Mouse (Mus musculus) common myeloid progenitor, adult 5-6 weeks (primary cell): ENCODE results near the gene Morc2b. TPM values are rescaled to one million over a fixed set of nuclear protein-coding genes. Genes with fewer than 3 reads are reported as not detected.
"Not testable (repeated sequence)": the region's sequence is repeated elsewhere in the genome, so short reads cannot be mapped to it uniquely, and the experiment has no call there.

Experiments
- ATAC-seq: replicated peaks from 2 replicates; pipeline ENCODE4 v1.8.0; 2016; ENCODE audit warnings: low read depth, mild to moderate bottlenecking, moderate TSS enrichment, inconsistent platforms; ENCODE audit not compliant: poor library complexity, severe bottlenecking
- total RNA-seq: library from RNA; stranded (forward); fragments of 200-1000, 187-1606 nt; gene quantifications from 2 replicates; pipeline ENCODE4 v1.2.3, GENCODE M21; 2017

The Morc2b gene
- total RNA-seq = not detected in 2 replicates

DNA sequence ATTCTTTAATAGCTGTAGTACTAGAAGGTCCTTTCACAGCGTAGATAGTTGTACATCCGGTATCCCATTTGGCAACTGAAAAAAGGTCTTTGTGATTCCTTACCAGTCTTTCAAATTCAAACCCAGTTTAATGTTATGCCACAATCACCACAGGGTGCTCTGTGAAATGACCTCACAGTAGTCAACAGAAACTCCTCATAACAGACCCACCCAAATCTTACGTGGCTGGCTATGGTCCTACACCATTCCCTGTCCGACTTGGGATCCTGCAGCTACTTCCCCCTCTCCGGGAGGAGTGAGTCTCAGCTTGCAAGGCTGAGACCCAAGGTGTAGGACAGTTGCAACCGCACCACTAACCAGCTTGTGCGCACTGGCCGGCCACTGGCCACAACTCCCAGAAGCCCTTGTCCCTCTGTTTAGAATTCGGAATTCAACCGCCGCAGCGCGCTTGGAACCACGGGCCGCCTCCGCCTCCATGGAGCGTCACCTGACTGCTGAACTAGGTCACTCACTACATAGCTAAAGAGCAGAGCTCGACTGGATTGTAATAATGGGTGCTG is at the start of gene Morc2b:
Gene Morc2b, minus strand, starts transcription at position 423 of the 560 bp plus-strand sequence.
- no peak for ATAC-seq

DNA sequence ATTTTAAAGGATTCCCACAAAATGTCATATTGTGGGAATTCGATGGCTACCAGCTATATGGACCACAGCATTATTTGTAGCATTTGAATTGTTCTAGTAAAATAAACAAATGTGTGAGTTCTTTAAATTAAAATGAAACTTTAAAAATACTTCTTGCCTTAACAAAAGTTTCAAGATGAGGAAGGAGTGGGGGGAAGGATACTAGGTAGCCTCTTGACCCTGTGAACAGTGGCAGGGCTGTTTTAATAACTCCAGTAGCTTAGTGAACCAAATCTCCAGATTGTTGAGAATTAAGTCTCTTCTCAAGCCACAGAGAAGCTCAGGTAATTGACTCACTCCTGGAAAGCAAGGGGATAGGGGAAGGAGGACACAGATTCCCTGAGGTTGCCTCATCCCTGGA is 28.7 kb upstream of the Morc2b start, which contains the start of gene Olfr55:
Gene Olfr55, plus strand, starts transcription at position 301 of the 400 bp plus-strand sequence.
- ATAC-seq = not testable (repeated sequence)

DNA sequence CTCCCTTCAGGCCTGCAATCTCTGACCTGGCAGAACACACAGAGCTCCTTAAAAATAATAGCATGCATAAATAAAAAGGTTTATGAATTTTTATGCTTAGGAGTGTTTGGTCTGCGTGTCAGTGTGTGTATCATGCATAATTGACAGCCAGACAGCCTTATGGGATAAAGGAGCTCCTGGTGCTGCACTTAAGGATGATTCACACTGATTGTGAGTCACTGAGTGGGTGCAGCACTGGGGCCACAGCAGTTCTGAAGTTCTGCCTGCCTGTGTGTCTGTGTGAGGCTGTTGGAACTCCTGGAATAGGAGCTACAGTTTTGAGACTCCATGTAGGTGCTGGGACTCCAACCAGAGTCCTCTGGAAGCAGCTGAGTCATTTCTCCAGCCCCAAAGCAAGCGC is 13.2 kb downstream of the Morc2b start:
- no peak for ATAC-seq

DNA sequence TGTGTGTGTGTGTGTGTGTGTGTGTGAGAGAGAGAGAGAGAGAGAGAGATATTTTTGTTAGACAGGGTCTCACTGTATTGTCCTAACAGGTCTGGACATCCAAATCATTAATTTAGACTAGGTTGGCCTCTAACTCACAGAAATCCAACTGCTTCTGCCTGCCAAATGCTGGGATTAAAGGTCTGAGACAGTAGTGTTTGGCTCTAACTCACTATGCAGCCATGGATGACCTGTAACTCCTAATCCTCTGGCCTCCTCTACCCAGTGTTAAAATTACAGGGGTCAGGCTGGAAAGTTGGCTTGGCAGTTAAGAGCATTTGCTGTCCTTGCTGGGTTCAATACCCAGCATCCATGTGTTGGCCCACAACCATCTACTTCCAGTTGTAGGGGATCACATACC is 14.9 kb downstream of the Morc2b start:
- ATAC-seq = no peak

DNA sequence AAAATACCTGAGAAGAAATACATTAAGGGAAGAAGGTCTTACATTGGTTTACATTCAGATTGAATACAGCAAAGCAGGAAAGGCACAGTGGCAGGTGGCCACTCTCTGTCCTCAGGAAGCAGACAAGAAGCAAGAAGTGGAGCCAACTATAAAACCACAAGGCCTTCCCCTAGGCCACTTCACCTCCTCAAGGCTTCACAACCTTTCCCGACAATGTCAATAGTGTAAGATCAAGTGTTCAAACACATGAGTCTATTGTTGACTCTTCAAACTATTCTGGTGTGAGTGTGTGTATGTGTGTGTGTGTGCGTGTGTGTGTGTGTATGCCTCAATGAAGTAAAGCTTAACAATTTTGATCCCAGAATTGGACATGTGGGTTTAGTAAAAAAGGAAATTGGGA is 42.1 kb downstream of the Morc2b start:
- no peak for ATAC-seq

DNA sequence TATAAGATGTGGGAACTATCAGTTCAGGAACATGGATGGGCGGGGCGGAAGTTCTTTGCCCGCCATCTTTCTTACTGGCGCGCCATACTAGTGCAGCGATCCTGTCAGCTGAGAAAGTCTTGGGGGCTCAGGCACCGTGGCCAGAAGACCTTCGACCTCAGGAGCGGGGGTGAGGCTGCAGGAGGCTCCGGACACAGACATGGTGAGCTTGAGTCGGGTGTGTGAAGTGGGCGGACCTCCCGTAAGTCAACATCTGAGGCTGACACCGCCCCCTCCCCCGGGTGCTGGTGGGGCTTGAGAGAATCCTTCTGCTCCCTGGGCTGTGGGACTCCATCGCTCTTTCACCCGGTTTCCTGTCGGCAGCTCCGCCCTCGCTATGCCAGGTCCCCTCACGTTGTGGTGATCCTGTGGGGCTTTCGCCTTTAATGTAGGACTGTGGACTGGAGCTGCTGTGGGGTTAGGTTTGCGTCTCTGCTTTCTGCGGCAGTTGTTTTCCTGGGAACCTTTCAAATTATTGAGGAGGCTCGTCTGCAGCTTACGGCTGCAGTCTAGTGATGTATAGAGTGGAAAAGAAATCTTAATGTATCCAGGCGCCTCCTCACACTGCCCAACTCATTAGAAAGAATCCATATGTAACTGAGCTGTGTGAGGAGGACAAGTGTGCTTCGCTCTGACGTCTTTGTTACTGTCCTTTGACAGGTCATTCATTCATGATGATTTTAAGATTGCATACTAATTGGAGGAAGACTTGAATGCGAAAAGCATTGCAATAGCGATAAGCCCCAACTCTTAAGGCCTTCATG is 46.9 kb downstream of the Morc2b start:
- ATAC-seq = peak; percentile 68

DNA sequence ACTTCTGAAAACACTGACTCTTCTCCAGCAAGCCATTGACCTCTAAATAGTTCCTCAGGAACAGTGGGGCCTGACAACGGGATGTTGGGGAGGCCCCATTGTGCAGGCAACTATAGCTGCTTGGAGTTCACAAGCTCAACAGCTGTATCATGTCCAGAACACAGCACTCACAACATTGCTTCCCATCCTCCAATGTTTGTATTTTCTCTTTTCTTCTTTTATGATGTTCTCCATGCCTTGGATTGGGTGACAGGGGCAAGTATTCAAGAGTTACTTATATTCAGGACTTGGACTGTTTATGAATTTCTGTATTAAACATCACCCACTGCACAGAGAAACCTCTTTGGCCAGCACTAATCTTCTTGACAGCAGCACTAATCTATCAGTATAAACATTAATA is 47.9 kb downstream of the Morc2b start:
- ATAC-seq = no peak

DNA sequence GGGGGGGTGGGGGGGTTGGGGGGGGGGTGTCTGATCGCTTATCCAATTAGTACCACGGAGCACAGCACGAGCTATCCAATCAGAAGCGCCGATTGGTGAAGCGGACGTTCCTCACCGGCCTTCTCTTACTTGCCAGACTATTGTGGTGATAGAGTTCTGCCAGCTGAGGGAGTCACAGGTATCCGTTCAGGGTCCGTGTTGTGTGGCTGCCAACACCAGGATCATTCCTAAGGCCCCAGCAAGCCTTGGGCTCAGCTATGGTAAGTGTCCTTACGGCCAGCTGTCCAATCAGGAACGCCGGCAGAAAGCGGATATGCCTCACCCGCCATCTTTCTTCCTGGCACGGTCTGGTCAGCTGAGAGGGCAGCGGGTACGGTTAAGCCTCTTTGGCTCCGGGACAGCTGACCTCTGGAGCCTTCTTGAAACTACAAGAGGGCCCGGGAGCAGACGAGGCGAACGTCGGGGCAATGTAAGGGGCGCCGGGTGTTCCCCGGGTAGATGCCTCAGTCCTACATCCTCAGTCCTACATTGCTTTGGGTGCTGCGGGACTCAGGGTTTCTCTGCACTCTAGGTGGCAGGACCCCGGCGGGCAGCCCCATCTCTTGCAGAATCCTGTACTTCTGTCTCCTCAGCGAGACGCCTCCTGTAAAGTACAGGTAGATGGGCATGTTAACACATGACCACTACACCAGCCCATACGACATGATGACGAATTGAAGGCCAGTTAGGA is 50.1 kb downstream of the Morc2b start, which contains the start of gene Zfp563:
Gene Zfp563, plus strand, starts transcription at position 91 of the 730 bp plus-strand sequence.
- ATAC-seq = peak; percentile 88

DNA sequence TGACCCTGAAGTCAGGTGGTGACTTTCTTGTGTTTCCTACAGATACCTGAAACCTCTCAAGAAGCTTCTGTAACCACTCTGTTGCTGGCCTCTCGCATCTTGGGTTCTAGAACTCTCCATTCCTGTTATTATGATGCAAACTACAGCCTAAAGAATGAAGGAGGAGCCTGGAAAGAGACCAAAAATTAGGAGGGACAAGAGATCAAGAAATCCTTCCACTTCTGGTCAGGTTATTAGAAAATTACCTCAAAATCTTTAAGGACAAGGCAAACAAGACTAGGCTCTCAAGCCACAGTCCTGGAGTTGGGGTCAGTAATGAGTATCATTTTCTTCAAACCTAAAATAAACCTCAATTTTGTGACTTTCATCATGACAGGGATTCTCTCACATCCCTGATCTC is 71.5 kb downstream of the Morc2b start, which contains the start of gene 4921501E09Rik:
Gene 4921501E09Rik, minus strand, starts transcription at position 101 of the 400 bp plus-strand sequence.
- no peak for ATAC-seq

Other genes starting within 250 kb of the Morc2b start
- 2.5 and 7.3 TPM in 2 replicates for gene Zfp870, start 248.0 kb downstream of the Morc2b start, total RNA-seq
- gene Cyp4f14, start 222.3 kb downstream of the Morc2b start, total RNA-seq = not detected in 2 replicates
- 8.2 and 10.7 TPM in 2 replicates for gene Cyp4f13, start 192.3 kb downstream of the Morc2b start, total RNA-seq
- 16.7 and 18.8 TPM in 2 replicates for gene Zfp472, start 173.9 kb downstream of the Morc2b start, total RNA-seq
- gene Zfp952, start 146.6 kb downstream of the Morc2b start, total RNA-seq = 6.2 and 10.3 TPM in 2 replicates
- gene Zfp763, start 106.3 kb downstream of the Morc2b start, total RNA-seq = 9.9 and 16.0 TPM in 2 replicates
- gene 4921501E09Rik, start 71.6 kb downstream of the Morc2b start, total RNA-seq = not detected in 2 replicates
- 7.5 and 9.3 TPM in 2 replicates for gene Zfp563, start 50.4 kb downstream of the Morc2b start, total RNA-seq
- not detected in 2 replicates for gene Olfr55, start 28.8 kb upstream of the Morc2b start, total RNA-seq
- gene Olfr239, start 51.6 kb upstream of the Morc2b start, total RNA-seq = not detected in 2 replicates
- gene Olfr1564, start 82.0 kb upstream of the Morc2b start, total RNA-seq = not detected in 2 replicates
- 15.3 and 18.6 TPM in 2 replicates for gene Zfp955a, start 115.5 kb upstream of the Morc2b start, total RNA-seq
- not detected in 2 replicates for gene Olfr63, start 125.0 kb upstream of the Morc2b start, total RNA-seq
- gene Zfp955b, start 149.9 kb upstream of the Morc2b start, total RNA-seq = 8.8 and 9.5 TPM in 2 replicates
- gene Zfp81, start 219.2 kb upstream of the Morc2b start, total RNA-seq = 15.0 and 20.6 TPM in 2 replicates